Mouse (Mus musculus) forelimb bud, embryonic 11.5 days (tissue): ENCODE measurements around the gene Myh10.
"Not testable (repeated sequence)": the region's sequence is repeated elsewhere in the genome, so short reads cannot be mapped to it uniquely, and the experiment has no call there.

Experiments used
- DNase-seq: peaks from one replicate; pipeline ENCODE4 v3.0.0-alpha.2; 2012; ENCODE audit warnings: low read depth, low spot score

Myh10 gene

DNA sequence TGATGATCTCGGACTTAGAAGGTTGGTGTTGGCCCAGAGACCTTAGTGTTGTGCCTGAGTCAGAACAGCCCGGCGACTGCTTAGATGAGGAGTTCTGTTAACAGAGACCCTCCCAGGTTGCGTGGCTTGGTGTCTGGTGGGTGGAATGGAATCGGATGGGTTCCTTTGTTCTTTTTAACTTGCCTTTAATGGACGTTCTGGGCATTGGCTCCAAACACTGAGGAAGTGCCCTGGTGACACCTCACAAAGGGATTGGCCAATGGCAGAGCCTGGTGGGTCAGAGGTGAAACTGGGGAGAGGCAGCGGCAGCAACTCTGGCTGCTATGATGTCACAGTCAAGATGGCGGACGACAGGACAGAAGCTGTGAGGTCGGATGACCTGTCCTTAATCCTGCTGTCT lies 99.4 kb downstream of the Myh10 start:
- no peak for DNase-seq

DNA sequence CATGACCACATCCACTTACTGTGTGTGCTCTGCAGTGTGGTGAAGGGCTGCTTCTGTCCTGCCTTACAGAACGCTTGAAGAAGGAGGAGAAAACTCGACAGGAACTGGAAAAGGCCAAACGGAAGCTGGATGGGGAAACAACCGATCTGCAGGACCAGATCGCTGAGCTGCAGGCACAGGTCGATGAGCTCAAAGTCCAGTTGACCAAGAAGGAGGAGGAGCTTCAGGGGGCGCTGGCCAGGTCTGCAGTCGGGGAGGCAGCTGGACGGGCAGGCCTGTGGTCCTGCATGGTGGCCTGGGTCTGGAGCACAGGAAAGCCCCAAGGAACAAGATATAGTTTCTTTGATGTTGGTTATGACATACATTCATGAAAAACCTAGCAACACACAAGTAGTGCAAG lies 100.4 kb downstream of the Myh10 start:
- DNase-seq: no peak

DNA sequence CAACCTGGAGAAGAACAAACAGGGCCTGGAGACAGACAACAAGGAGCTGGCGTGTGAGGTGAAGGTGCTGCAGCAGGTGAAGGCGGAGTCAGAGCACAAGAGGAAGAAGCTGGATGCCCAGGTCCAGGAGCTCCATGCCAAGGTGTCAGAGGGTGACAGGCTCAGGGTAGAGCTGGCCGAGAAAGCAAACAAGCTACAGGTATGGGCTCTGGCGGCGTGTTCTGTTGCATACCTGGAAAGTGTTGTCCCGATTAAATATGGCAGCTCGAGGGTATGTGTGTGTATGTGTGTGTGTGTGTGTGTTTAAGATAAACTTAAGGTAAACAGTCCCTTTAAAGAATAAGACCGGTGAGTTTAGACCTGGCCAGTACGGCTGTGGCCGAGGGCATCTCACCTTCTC lies 106.9 kb downstream of the Myh10 start:
- DNase-seq: no peak

DNA sequence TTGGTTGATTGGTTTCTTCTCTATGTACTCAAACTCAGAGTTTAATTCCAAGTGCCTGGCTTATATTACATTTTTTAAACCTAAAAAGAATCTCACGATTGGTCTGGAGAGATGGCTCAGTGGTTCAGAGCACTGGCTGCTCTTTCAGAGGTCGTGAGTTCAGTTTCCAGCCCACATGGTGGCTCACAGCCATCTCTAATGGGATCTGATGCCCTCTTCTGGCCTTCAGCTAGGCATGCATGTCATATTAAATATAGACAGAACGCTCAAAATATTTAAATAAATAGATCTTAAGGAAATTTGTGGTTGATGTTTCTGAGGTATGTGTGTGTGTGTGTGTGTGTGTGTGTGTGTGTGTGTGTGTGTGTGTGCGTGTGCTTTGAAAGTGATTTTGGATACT lies 113.8 kb downstream of the Myh10 start:
- no peak for DNase-seq

DNA sequence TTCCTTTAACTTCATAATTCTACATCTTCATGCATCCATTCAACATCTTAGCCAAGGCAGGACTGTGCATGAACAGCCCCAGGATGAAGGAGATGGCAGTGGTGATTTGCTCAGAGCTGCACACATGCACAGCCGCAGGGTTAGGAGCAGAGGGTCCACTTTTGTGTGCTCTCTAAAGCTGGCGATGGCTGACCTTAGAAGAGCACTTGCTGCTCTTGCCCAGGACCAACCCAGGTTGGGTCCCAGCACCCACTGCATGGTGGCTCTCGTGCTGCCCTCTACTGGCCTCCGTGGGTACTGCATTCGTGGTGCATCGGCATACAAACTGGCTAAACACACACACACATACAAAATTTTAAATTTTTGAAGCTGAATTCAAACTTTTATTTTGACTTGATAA lies 116.4 kb downstream of the Myh10 start:
- peak; percentile 67 for DNase-seq

DNA sequence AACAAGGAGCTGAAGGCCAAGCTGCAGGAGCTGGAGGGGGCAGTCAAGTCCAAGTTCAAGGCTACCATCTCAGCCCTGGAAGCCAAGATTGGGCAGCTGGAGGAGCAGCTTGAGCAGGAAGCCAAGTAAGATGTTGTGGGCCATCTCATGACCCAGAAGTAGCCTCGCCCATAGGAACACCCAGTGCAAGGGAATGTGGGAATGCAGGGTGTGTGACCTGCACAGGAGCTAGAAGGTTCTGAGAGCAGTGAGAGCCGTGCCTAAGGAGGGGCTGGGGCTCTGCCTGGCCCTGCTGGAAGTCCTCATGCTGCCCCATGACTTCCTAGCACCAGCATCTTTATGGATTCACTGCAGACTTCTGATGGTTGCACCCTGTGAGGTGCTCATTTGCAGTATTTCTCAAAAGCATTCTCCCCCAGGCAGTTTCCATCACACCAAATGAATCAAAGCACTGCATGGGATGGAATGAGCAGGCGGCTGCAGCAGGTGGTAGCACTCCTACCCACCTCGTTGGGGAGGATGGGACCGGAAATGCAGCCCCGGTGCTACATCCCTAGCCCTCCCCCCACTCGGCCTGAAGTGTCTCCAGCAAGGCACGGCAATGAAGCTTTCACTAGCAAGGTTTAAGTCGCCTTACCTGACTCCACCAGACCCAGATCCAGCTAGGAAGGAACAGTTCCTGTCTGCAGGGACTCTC lies 120.7 kb downstream of the Myh10 start:
- no peak for DNase-seq

DNA sequence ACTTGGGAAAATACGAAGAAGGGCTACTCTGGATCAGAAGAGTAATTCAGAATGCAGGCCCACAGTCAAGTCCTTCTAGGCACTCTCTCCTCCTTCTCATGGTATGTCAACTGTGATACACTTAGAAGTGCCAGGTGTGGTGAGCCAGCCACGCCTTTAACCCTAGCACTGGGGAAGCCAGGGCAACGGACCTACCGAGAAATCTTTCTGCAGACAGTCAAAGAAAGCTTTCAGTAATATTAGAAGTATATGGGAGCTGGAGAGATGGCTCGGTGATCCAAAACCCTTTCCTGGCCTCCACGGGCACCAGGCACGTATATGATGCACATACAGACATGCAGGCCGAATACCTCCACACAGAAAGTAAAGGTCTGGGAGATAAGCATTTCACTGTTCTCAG lies 127.1 kb downstream of the Myh10 start:
- DNase-seq: no peak

DNA sequence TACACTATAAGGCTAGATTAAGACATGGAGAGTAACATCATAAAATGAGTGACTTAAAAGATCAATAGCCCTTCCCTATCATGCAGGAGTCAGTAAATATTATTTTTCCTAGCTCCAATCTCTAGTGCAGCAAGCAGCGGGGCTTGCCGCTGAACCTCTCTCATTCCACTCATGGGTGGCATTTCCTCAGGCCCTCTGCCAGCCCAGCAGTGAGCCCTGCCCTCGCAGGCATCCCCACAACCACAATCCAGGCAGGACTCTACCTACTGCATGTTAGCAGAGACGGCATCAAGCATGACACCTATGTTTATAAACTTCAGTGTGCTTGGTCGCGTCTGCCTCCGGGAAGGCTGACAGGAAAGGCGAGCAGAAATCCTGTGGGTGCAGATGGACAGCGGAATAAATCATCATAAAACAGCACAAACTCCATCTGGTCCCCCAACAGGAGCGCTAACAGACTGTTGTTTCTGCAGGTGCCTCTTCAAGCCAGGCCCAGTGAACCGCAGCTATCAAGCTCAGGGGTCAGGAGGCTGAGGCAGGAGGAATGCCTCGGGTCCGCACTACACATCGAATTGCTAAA lies 128.0 kb downstream of the Myh10 start:
- DNase-seq: no peak

DNA sequence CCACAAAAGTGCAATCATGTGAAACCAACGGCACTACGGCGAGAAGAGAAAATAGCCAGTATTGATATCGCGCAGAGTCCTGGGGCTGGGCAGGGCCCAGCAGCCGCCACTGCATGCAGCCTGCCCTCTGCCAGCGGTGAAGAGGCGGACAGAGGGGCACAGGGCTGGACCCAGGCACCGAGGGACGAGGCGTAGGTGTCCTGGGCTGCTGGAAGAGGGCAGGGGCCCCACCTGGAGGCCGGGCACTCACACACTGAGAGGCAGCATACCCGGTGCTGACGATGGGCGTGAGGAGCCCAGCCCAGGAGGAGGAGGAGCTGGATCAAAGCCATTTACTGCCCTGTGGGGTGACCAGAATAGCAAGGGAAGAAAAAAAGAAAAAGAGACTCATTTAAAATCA lies 131.0 kb downstream of the Myh10 start:
- DNase-seq: no peak

DNA sequence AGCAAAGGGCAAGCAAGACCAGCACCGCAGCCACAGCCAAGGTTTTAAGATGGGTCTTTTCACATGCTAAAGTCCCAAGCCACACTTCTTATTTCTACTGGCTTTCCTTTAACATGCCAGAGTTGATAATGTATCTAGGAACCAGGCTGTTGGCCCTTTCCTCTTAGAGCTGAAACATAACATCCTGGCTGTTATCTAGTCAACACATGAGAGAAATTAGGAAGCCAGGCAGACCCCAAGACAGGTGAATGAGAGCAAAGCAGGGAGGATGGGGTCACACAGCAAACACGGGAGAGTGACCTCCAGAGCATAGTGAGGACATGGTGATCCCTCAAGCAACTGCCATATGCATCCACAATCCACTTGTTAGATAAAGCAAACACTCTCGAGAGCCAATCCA lies 135.4 kb downstream of the Myh10 start:
- DNase-seq: no peak

DNA sequence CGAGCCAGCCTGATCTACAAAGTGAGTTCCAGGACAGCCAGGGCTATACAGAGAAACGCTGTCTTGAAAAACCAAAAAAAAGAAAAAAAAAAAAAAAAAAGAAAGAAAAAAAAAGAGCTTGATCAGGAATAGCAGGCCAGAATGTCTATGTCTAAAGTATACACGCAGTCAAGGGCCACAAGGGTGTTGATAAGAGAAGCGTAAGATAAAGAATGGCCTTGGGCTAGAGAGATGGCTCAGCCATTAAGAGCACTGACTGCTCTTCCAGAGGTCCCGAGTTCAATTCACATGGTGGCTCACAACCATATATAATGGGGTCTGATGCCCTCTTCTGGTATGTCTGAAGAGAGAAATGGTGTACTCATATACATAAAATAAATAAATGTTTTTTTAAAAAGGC lies 140.2 kb downstream of the Myh10 start:
- DNase-seq: not testable (repeated sequence)

DNA sequence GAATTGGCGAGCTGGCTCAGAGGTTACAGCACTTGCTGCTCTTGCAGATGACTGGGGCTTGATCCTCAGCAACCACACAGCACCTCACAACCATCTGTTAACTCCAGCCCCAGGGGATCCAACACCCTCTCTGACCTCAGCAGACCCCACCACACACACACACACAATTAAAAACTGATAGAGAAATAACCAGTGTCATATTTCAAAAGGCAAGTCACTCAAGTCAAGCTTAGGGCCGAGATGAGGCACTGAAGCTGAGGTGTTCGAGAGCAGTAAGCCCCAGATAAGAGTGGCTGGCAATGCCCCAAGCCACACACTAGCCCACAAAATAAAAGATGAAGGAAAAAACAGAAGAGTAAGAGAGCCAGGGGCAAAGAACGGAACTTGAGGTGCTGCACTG lies 141.4 kb downstream of the Myh10 start:
- no peak for DNase-seq

DNA sequence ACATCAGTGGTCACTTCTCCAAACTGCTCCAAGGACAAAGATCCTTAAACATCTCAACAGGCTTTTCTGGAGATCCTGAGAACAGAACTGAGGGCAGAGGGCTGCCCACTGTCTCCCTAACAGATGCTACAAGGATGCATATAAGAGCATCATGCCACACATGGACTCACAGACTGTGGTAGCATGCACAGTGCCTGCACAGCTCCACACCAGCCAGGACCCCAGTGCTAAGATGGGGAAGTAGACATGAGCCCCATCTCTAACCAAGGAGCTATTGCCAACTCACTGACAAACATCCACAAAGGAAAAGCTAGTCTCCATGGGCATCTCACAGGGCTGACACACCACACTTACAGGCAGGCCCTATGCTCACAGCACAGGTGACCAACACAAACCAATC lies 142.2 kb downstream of the Myh10 start:
- no peak for DNase-seq

DNA sequence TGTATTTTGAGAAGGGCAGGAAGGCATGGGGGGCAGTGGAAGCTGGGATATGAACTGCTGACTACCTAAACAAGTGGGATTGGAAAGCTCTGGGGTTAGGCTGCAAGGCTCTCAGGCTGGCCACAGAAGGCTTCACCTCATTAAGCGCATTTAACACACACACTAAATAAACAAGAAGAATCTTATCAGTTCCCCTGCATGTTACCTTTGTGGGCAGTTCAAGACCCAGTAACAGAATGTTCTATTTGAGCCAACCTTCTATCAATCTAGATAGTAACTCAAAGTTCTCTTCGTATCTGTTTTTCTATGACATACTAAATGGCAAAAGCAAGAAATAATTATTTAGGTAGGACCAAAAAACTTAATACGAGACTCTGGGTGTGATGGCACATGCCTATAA lies 143.7 kb downstream of the Myh10 start:
- DNase-seq: no peak

DNA sequence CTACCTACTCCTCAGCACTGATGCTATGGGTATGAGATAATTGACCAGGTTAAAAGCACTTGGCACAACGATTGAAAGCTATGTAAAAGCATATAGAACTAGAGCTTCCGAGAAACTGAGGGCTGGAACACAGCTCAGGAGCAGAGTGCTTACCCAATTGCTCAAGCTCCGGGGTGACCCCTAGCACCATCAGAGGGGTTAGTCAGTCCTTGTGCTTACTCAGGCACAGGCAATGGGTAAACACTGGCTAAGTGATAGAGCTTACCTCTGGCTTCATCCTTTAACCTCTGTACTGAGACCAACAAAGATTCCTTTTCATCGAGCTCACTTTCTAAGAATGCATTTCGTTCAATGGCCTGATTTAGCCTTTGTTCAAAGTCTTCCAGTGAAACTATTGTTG lies 148.2 kb downstream of the Myh10 start:
- DNase-seq: no peak

DNA sequence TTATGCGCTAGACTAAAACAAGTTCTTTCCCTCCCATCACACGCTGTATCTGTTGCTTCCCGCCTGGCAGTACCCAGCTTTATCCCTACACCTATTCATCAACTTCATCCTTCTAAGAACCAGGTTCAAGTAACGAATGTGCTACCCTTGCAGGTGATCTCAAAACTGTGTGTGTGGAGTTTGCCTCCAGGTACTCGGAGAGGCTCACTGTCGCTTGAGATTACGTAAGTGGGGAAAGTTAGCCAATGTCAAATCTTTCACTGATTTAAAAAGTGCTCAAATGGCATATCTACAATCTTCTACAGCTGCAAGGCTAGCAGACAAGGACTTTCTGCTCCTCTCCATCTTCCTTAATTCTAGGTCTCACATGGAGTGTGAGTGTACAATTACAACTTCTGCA lies 159.5 kb downstream of the Myh10 start:
- no peak for DNase-seq

DNA sequence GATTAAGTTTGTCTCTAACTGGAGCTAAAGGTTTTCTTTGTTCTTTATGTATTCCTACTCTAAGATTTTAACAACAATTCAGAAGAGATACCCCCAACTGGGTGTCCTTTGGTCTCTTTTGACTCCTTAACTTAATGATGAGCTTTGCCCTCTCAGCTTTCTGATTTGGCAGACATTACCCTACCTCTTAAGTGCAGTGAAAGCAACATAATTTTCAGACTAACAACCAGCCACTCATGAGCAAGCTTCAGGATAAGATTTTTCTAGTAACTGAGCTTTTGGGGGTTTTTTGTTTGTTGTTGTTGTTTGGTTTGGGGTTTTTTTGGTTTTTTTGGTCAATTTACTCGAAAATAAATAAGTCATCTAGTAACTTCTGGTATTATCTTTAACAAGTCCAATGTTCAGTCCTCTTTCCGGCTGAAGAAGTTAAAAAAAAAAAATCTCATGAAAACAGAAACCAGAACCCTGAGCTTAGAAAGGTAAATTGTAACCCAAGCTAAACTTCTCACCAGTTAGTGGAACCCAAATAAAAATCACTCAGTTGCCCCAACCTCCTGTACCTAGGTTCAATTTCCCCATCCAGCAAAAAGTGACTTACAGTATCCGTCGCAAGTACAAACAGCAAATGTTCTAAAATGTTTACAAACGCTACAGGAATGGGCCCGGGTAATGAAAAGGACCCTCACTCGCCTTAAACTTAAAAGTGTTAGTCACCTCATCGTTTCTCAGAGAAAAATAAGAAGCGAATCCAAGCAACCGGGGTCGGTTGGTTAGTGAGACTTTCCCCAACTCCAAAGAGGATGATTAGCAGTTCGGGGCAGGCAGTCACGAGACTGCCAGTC lies 160.5 kb downstream of the Myh10 start:
- no peak for DNase-seq

DNA sequence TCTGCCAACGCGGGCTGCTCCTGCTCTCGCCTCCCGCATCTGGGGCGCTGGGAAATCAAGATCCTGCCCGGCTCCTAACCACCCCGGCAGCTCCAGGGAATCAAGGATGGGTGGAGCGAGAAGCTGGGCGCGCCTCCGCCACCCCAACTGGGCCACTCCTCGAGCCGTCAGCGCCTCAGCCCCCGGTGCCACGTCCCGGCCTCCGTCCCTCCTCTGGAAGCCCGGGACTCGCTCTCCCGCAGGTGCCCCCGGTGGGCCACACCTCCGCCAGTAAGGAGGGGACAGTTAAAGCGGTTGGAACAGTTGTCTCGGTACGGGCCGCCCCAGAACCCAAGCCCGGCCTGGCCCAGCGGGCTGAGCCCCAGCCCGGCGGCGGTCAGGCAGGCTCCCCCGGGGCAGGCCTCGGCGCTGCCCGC lies 161.1 kb downstream of the Myh10 start:
- DNase-seq: peak; percentile 27

DNA sequence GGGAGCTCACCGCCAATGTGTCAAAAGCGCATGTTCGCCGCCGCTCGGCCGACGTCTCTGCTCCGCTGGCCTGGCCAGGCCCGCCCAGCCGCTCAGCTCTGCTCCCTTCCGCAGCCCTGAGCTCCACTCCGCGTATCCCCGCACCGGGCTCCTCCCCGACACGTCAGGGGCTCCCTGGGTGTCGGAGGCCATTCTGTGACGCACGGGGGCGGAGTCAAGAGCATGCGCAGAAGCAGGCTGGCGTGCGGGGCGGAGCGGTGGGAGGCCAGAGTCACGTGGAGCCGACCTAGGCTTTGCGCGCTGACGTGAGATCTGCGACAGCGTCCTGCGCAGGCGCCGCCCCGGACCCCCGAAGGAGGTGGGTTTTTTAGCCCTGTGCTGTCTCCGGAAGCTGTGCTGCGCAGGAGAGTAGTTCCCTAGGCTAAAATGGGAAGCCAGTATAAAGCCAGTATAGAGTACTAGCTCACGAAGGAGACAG lies 161.6 kb downstream of the Myh10 start:
- peak; percentile 99 for DNase-seq

DNA sequence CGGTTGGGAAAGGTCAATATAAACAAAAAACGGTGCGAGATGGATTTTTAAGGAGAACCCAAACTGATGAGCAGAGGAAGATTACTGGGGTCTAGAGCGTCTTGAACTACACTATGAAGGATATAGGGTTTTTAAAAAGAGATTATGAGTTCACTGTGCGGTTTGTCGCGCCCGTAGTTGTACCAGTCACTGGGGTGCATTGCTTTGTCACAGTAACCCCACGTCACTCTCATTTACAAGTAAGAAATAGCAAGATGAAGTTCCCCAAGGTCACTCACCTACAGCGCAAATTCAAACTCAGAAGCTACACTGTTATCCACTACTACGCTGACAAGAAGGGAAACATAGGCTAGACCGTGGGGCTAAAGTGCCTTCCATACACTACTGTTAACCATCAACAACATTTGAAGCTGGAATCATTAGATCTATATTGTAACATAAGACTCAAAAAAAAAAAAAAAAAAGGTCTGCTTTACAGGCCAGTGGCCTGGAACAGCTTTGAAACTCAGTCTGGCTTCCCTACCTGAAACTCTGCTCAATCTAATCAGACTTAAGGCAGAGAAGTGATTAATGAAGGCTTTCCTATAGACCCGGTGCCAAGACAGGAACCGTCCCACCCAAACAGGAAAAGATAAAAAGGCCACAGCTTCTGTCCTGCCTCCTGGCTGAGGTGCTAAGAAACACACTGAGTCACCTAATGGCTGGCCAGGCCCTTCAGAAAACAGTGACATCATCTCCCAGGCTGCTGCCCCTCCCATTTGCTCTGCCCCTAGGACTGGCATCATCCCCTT lies 162.4 kb downstream of the Myh10 start:
- no peak for DNase-seq

DNA sequence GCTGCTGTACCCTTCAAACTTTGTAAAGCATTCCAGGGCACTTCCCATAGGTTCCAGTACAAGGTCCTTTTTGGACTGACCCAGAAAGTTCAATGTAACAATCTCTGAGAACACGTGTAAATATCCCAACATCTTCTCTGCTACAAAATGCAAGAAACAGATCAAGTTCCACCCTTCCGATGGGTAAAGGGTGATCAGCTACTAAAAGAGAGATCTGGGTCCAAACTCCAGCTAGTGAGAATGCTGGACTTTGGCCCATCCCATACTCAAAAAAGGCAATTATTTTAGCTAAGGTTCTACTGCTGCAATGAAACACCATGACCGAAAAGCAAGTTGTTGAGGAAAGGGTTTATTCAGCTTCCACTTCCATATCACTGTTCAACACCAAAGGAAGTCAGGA lies 163.3 kb downstream of the Myh10 start:
- DNase-seq: no peak

DNA sequence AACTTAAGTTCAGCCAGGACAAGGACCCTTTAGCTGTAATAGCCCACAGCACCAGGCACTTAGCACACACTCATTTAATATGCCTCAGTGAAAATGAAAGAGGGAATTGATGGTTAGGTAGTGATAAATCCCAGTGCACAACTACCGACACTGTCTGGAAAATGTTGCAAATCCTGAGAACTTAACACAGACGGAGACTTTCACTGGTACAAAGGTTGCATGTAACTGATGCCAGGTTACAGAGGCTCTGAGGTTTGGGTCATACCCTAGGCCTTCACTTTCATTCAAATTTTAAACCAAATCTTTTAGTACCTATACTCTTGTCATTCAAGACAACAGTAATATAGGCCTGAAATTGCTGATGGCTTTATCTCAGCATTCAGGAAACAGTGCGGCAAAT lies 166.0 kb downstream of the Myh10 start:
- DNase-seq: no peak
